Mouse (Mus musculus) heart, embryonic 11.5 days (tissue): ENCODE results near the gene Bcl11b. TPM values are rescaled to one million over a fixed set of nuclear protein-coding genes. Genes with fewer than 3 reads are reported as not detected.
A peak's percentile ranks its signal among the peaks of the same experiment; 100 is the strongest.

Experiments
- ATAC-seq: fragments of 200-750 bp; cut with Nextera tagmentation; replicated peaks from 2 replicates; pipeline ENCODE4 v1.8.0; 2017; ENCODE audit warnings: moderate library complexity; ENCODE audit not compliant: insufficient number of reproducible peaks, low FRiP score, low TSS enrichment
- H3K27ac ChIP-seq: fragments of 300-500 bp; sonication (generic); 2 replicates; pipeline ENCODE4 v1.5.1; 2014; ENCODE audit warnings: mild to moderate bottlenecking, low read depth, low read length
- H3K27me3 ChIP-seq: fragments of 300-500 bp; sonication (generic); 2 replicates; pipeline ENCODE4 v1.6.1; 2014; ENCODE audit warnings: mild to moderate bottlenecking, low read length, mixed read lengths; ENCODE audit not compliant: control insufficient read depth, insufficient read depth
- H3K36me3 ChIP-seq: fragments of 300-500 bp; sonication (generic); 2 replicates; pipeline ENCODE4 v1.6.1; 2014; ENCODE audit warnings: mild to moderate bottlenecking, low read length, moderate library complexity, mixed read lengths; ENCODE audit not compliant: control insufficient read depth, insufficient read depth
- H3K4me1 ChIP-seq: fragments of 300-500 bp; sonication (generic); 2 replicates; pipeline ENCODE4 v1.6.1; 2014; ENCODE audit warnings: low read length; ENCODE audit not compliant: control insufficient read depth, insufficient read depth
- H3K4me2 ChIP-seq: fragments of 300-500 bp; sonication (generic); 2 replicates; pipeline ENCODE4 v1.6.1; 2014; ENCODE audit warnings: mild to moderate bottlenecking, moderate library complexity
- H3K4me3 ChIP-seq: fragments of 300-500 bp; sonication (generic); 2 replicates; pipeline ENCODE4 v1.5.1; 2014; ENCODE audit warnings: low read depth, low read length
- H3K9ac ChIP-seq: fragments of 300-500 bp; sonication (generic); 2 replicates; pipeline ENCODE4 v1.6.1; 2014; ENCODE audit warnings: mild to moderate bottlenecking, low read depth, low read length, moderate library complexity
- H3K9me3 ChIP-seq: fragments of 300-500 bp; sonication (generic); replicated peaks from 2 replicates; pipeline ENCODE4 v1.6.1; 2016; ENCODE audit warnings: low read length; ENCODE audit not compliant: control insufficient read depth
- WGBS: fragments of 180-500 bp; shearing (Covaris S2); extraction: QIAGEN DNeasy Blood & Tissue Kit; methylation state at CpG from one replicate; pipeline ENCODE4 v1.1.7; 2014; ENCODE audit not compliant: insufficient replicate concordance; 5-methylcytosine and 5-hydroxymethylcytosine counted together
- polyA plus RNA-seq: library from polyadenylated mRNA; unstranded; fragments of >200 nt; fragmentation: Nextera tagmentation; extraction: Ambion mirVana; gene quantifications from 2 replicates; pipeline ENCODE4 v1.2.1, GENCODE M21; 2014

The Bcl11b gene
- polyA plus RNA-seq, 1 experiment from 2014 or later, result 1.7 TPM

DNA sequence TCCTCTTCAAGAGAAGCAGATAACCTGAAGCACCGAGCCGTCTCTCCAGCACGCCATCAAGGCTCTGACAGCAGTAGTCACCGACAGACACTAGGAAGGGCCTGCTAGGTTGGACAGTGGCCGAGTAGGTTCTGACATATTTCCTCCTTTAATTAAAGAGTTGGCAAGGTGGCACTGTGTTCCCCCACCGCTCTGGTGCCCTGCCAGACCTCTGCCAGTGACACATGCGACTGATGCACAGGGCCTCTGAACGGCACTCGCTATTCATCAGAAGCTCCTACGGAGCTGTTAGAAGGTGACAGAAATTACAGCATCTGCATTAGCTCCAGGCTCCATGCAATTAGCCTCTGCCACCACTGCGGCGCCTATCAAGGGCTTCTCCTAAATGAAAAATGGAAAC is 8.6 kb upstream of the Bcl11b start:
- Histone ChIP-seq H3K36me3 (no peaks in the 10 kb centered on the region), H3K4me1 (no peaks in the 10 kb centered on the region), H3K4me3 (no peak overlapping the region), H3K4me2 (no peak overlapping the region), H3K27me3 (no peaks in the 10 kb centered on the region), H3K27ac (no peak overlapping the region), H3K9ac (no peak overlapping the region), H3K9me3 (no peaks in the 10 kb centered on the region)
- no peak for ATAC-seq
- WGBS, result 82% methylated on average over 12 of the region's 12 CpGs

DNA sequence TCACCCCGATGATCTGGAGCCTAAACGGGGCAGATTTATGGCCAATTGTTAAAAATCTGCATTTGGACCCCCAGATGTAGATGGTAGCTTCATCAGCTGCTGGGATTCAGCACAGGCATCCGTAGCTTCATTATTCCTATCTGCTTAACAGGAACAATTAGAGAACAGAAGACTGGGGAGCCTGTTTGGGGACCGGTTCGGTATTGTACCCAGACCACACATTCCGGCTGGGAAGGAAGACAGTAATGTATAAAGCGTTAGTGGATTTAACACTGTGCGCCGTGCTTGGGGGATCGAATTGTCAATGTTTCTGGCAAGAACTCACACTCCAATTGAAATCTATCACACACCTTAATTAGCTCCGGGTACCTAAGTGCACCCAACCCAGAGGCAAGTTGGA is 6.9 kb upstream of the Bcl11b start:
- no peaks in the 10 kb centered on the region for H3K9me3 ChIP-seq
- H3K36me3 ChIP-seq, result no peaks in the 10 kb centered on the region
- H3K4me1 ChIP-seq, result peaks cover under 1% of the 10 kb centered on the region
- 80% methylated on average over 11 of the region's 11 CpGs for WGBS
- no peak overlapping the region for H3K4me2 ChIP-seq
- H3K4me3 ChIP-seq, result no peak overlapping the region
- no peak for ATAC-seq
- H3K27me3 ChIP-seq, result peaks cover 9% of the 10 kb centered on the region
- no peak overlapping the region for H3K27ac ChIP-seq
- no peak overlapping the region for H3K9ac ChIP-seq

DNA sequence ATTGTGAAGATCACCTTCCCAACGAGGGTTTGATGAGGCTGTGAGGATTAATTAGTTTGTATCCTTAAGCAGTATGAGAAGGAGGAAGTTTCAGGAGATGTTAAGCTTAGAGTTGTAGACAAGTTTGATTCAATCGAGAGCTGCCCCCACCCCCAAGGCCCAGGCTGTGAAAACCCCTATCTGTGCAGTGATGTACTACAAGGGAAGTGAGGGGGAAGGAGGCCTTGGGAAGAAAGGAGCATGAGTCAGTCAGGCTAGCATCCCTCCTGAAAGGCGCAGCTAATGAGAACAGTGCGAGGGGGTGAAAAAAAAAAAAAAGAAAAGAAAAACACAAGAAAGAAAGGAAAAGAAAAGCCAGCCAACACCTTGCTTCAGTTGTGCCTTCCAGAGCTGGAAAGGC is 5.8 kb upstream of the Bcl11b start:
- Histone ChIP-seq H3K27me3 (peaks cover 17% of the 10 kb centered on the region), H3K4me1 (peaks cover 8% of the 10 kb centered on the region), H3K4me2 (no peak overlapping the region), H3K9ac (no peak overlapping the region), H3K27ac (no peak overlapping the region), H3K36me3 (no peaks in the 10 kb centered on the region), H3K9me3 (no peaks in the 10 kb centered on the region), H3K4me3 (no peak overlapping the region)
- ATAC-seq, result no peak
- 31% methylated on average over 4 of the region's 4 CpGs for WGBS

DNA sequence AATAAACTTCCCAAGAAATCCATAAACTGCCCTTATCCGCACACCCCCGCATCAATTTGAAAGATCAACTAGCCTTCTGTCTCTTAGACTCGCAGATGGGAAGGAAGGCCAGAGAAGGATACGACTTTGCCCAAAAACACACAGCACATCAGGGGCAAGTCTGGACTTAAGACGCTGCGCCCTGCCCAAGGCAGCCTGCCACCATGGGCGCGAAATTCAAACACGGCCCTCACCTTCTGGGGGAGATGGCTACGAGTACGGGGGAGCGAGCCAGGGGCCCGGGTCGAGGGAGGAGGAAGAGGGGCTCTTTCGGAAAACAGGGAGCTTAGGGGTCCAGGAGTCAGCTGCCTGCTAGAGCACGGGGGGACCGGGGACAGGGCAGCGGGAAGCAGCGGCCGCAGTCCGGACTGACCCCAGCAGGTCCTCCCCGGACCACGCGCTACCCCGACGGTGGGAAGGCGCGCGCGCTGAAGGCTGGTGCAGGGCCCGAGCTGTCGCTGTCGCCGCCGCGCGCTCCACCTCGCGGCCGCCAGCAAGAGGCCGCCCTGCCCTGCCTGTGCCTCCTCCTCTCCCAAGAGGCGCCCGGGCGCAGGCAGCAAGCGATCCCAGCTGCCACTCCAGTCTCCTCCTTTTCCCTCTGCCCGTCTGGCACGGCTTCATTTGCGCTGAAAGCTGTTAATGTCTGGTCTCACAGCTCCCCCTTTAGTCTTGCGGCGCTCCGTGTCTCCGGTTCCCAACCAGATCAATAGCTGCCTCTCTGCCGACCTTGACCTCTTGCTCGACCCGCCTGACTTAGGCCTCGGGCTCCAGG is 2.6 kb upstream of the Bcl11b start:
- 0 out of 2 replicates have a peak, but pooled peaks have one; percentile 37 for ATAC-seq
- Histone ChIP-seq H3K27me3 (peaks cover 30% of the 10 kb centered on the region), H3K27ac (no peak overlapping the region), H3K4me2 (peak overlapping the region; percentile 98), H3K4me3 (peak overlapping the region; percentile 43), H3K36me3 (no peaks in the 10 kb centered on the region), H3K4me1 (peaks cover 8% of the 10 kb centered on the region), H3K9me3 (no peaks in the 10 kb centered on the region), H3K9ac (peak overlapping the region; percentile 56)
- WGBS, result under 1% methylated on average over 50 of the region's 56 CpGs

DNA sequence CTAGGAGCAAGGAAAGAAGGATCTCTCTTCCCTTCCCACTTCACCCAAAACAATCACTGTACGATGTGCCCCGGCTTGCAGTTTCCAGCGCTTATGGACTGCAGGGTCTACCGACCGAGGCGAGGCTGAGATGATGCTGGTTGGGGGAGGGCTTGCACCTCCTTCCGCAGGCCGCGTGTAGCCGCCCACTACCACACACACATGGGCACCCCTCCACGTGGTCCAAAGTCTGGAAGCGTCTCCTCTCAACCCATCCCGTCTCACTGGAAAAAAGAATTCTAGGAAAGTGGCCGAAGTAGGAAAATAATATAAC is 2.0 kb upstream of the Bcl11b start:
- H3K9ac ChIP-seq, result peak overlapping the region; percentile 63
- H3K4me2 ChIP-seq, result peak overlapping the region; percentile 98
- peak; percentile 12; the same call in 1 of the 2 replicates for ATAC-seq
- peak overlapping the region; percentile 46 for H3K4me3 ChIP-seq
- WGBS, result 4% methylated on average over 14 of the region's 14 CpGs
- H3K27ac ChIP-seq, result no peak overlapping the region
- H3K36me3 ChIP-seq, result no peaks in the 10 kb centered on the region
- H3K4me1 ChIP-seq, result peaks cover 8% of the 10 kb centered on the region
- H3K27me3 ChIP-seq, result peaks cover 36% of the 10 kb centered on the region
- H3K9me3 ChIP-seq, result no peaks in the 10 kb centered on the region

DNA sequence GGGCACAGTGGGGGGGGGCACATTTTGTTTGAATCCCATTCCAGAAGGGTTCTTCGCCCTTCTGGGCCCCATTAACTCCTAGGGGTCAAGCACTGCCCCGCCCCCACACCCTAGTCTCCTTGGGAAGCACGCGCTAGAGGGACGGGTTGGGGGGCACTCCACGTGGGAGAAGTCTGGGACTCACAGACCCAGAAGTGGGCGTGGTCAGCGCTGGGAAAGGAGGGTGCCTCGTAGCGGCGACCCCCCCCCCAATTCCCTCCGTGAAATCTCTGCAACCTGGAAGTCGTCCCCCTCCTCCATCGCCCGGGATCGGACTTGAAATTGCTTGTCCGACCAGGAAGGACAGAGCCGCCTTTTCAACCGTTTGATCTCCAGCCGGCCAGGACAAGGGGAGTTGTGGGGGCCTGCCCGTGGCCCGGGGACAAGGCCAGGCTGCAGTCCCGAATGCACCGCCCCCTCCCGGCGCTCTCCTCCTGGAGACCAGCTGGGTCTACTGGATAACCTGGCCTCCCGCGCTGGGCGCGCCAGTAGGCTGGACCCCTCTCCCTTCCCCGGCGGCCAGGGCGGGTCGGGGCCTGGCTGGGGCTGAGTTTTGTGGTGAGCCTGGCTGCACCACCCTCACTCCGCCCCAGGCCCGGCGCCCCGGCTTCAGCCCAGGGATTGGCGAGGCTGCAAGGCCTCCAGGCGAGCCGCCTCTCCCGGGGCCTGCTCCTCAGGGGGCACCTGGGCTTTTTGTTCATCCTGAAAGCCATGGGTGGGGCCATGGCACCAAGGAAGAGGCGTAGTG is 1.5 kb upstream of the Bcl11b start:
- Histone ChIP-seq H3K9ac (peak overlapping the region; percentile 63), H3K4me3 (peak overlapping the region; percentile 46), H3K36me3 (no peaks in the 10 kb centered on the region), H3K4me2 (peak overlapping the region; percentile 98), H3K27me3 (peaks cover 41% of the 10 kb centered on the region), H3K4me1 (peaks cover 8% of the 10 kb centered on the region), H3K27ac (no peak overlapping the region), H3K9me3 (no peaks in the 10 kb centered on the region)
- ATAC-seq, result peak; percentile 36
- WGBS, result 2% methylated on average over 43 of the region's 43 CpGs

DNA sequence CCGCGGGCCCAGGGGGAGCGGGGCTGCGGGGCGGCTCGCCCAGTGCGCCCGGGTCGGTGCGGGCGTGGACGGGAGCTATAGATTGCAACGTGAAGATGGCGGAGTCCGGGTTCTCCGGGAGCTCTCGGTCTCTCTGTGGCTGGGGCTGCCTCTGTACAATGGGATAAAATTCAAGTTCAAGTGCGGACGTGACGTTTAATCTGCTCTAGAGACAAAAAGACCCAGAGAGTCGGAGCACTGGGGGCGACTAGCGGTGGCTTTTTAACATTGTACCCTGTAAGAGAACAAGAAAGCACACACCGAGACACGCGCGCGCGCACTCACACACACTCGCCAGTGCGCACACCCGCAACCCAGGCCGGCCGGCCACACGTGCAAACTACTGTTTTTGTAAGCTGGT is 526 bp upstream of the Bcl11b start:
- Histone ChIP-seq H3K27ac (0 out of 2 replicates have a peak overlapping the region, but pooled peaks have one; percentile 50), H3K36me3 (no peaks in the 10 kb centered on the region), H3K4me3 (peak overlapping the region; percentile 80), H3K4me2 (peak overlapping the region; percentile 98), H3K27me3 (peaks cover 51% of the 10 kb centered on the region), H3K9me3 (no peaks in the 10 kb centered on the region), H3K4me1 (peaks cover 8% of the 10 kb centered on the region), H3K9ac (peak overlapping the region; percentile 78)
- peak; percentile 43 for ATAC-seq
- under 1% methylated on average over 35 of the region's 35 CpGs for WGBS

DNA sequence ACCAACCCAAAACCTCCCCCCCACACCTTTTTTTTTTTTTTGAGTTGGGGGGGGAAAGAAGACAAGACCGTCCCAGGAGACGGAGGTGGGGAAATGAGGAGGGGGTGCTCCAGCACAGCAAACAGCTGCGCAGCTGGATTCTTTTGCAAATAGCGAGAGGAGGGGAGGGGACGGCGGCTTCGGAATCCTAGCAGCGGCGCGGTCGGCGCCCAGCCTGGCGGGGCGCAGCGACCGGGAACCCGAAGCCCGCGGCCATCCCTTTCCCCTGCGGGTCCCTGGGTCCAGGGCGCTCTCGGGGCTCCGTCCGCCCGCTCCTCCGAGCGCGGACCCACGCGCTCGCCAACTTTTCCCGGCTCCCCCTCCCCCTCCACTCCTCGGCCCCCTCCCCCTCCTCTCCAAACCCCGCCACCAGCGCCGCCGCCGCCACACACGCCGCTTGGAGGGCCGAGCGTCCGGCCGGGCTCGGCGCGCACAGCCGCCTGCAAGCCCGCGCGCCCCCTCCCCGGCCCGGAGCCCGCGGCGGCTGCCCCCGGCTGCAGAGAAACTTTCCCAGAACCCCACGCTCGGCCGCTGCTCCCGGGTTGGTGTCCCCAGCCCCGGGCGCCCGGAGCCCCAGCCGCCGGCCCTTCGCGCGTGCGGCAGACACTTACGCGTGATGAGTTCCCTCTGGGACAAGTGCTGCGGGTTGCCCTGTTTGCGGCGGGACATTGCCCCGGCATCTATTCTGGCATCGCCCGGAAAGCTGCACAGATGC is 789 bp downstream of the Bcl11b start:
- WGBS, result under 1% methylated on average over 52 of the region's 78 CpGs

More for the DNA sequence above, 789 bp downstream of the Bcl11b start:
- Histone ChIP-seq H3K9me3 (no peaks in the 10 kb centered on the region), H3K9ac (peak overlapping the region; percentile 78), H3K27me3 (peaks cover 51% of the 10 kb centered on the region), H3K36me3 (no peaks in the 10 kb centered on the region), H3K4me1 (peaks cover 8% of the 10 kb centered on the region), H3K27ac (no peak overlapping the region), H3K4me2 (peak overlapping the region; percentile 98), H3K4me3 (peak overlapping the region; percentile 80)
- no peak for ATAC-seq
